Mouse (Mus musculus): Measurements from ENCODE around the gene Ankrd6.

DNA sequence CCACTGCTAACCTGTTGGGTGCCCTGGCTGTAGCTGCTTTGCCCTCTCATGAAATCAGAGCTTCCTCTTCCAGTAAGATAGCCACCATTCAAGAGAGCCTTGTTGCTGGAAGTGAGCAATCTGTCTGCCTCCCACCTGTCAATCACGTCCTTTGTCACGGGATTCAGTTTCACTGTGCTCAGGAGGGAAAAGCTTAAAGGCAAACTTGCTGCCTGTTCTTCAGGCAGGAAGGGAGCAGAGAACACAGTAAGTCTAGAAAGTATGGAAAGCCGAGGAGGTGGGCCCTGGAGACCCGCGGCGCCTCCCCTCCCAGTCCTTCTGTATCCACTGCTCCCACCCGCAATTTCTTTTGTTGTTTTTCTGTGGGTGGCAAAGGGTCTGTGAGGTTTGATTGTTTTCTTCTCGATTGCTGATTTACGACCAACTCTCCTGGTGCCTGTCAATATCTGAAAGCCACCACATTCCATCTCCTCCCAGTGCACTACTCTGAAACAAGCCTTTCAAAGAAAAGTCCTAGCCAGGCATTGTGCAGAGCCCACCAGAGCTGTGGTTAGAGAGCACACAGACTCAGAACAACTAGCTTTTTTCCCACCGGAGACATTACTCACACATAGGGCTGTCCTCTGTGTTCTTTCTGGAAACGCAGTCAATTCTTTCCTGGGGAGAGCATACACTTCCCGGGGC, 87.1 kb downstream of the Ankrd6 start:
- no peak for TF ChIP-seq CTCF (IDR thresholded peaks at IDR 0.05; ENCODE audit: insufficient read depth, low read depth, low read length)
- no peak for TF ChIP-seq POLR2A (IDR thresholded peaks at IDR 0.05; ENCODE audit: insufficient read depth, low read depth, low read length)
